Mouse (Mus musculus) MEL (cell line): Measurements from ENCODE around the gene Sp9. TPM values are rescaled to one million over a fixed set of nuclear protein-coding genes. Genes with fewer than 3 reads are reported as not detected.

Source experiments
- DNase-seq: peaks from one replicate; pipeline ENCODE4 v3.0.0; 2011; ENCODE audit warnings: low read depth, low spot score
- H3K27ac ChIP-seq: 2 replicates; pipeline ENCODE4 v1.5.1; 2012; ENCODE audit warnings: low read depth, mild to moderate bottlenecking, control low read depth, low read length, moderate library complexity; ENCODE audit not compliant: control insufficient read depth
- H3K27me3 ChIP-seq, 2 experiments: fragments of 150-350 bp in 1 of 2; sonication (generic) in 1 of 2; 2 replicates each; pipeline ENCODE4 v1.6.1; 2012; ENCODE audit warnings: low read length in 2 of 2, mild to moderate bottlenecking in 2 of 2, improper control_type of control experiment in 1 of 2, moderate library complexity in 1 of 2; ENCODE audit not compliant: insufficient read depth in 2 of 2, control insufficient read depth in 1 of 2
- H3K36me3 ChIP-seq, 2 experiments: 2 replicates each; pipeline ENCODE4 v1.6.1; 2012 to 2014; ENCODE audit warnings: low read length in 2 of 2, improper control_type of control experiment in 1 of 2, inconsistent platforms in 1 of 2, mild to moderate bottlenecking in 1 of 2; ENCODE audit not compliant: insufficient read depth in 2 of 2, control insufficient read depth in 1 of 2
- H3K4me1 ChIP-seq, 2 experiments: fragments of 150-350 bp in 1 of 2; sonication (generic) in 1 of 2; 2 replicates each; pipeline ENCODE4 v1.6.1; 2012; ENCODE audit warnings: low read length in 2 of 2, improper control_type of control experiment in 1 of 2, mild to moderate bottlenecking in 1 of 2; ENCODE audit not compliant: insufficient read depth in 2 of 2, control insufficient read depth in 1 of 2
- H3K4me3 ChIP-seq, 2 experiments: fragments of 150-350 bp in 1 of 2; sonication (generic) in 1 of 2; 2 replicates each; pipeline ENCODE4 v1.5.1; 2012; ENCODE audit warnings: low read depth in 2 of 2, low read length in 2 of 2, mild to moderate bottlenecking in 2 of 2, moderate library complexity in 2 of 2, control low read depth in 1 of 2, improper control_type of control experiment in 1 of 2; ENCODE audit not compliant: control insufficient read depth in 1 of 2, insufficient read depth in 1 of 2
- H3K79me2 ChIP-seq: 2 replicates; pipeline ENCODE4 v1.6.1; 2012; ENCODE audit warnings: mild to moderate bottlenecking, low read length, moderate library complexity; ENCODE audit not compliant: control insufficient read depth, poor library complexity, insufficient read depth
- H3K9ac ChIP-seq: 2 replicates; pipeline ENCODE4 v1.6.1; 2012; ENCODE audit warnings: low read depth, mild to moderate bottlenecking, control low read depth, low read length, moderate library complexity; ENCODE audit not compliant: control insufficient read depth, poor library complexity, severe bottlenecking
- H3K9me3 ChIP-seq: fragments of 150-350 bp; sonication (generic); replicated peaks from 2 replicates; pipeline ENCODE4 v1.6.1; 2012; ENCODE audit warnings: mild to moderate bottlenecking, low read length, improper control_type of control experiment, moderate library complexity; ENCODE audit not compliant: insufficient read depth
- BHLHE40 ChIP-seq: IDR thresholded peaks from 2 replicates; pipeline ENCODE4 v1.6.1; 2012; ENCODE audit warnings: low read depth, mild to moderate bottlenecking, inconsistent platforms, low read length, improper control_type of control experiment, borderline replicate concordance
- CTCF ChIP-seq, 3 experiments: IDR thresholded peaks in 2 of 3; conservative IDR thresholded peaks in 1 of 3; 2 replicates each; pipeline ENCODE4 v1.5.1; 2011 to 2012; ENCODE audit warnings: low read length in 3 of 3, low read depth in 2 of 3, mild to moderate bottlenecking in 2 of 3, improper control_type of control experiment in 1 of 3, inconsistent platforms in 1 of 3, mixed read lengths in 1 of 3, moderate library complexity in 1 of 3; ENCODE audit not compliant: control insufficient read depth in 1 of 3, insufficient read depth in 1 of 3, poor library complexity in 1 of 3, severe bottlenecking in 1 of 3
- ELF1 ChIP-seq: IDR thresholded peaks from 2 replicates; pipeline ENCODE4 v1.6.1; 2014; ENCODE audit warnings: low read depth, mild to moderate bottlenecking, inconsistent platforms, low read length, improper control_type of control experiment, moderate library complexity
- ETS1 ChIP-seq: IDR thresholded peaks from 2 replicates; pipeline ENCODE4 v1.6.1; 2012; ENCODE audit warnings: low read depth, mild to moderate bottlenecking, inconsistent platforms, low read length, improper control_type of control experiment, moderate library complexity
- GATA1 ChIP-seq: IDR thresholded peaks from 2 replicates; pipeline ENCODE4 v1.6.1; 2011; ENCODE audit warnings: low read depth, low read length, improper control_type of control experiment
- HCFC1 ChIP-seq: IDR thresholded peaks from 2 replicates; pipeline ENCODE4 v1.6.1; 2012; ENCODE audit warnings: low read depth, mild to moderate bottlenecking, inconsistent platforms, low read length, improper control_type of control experiment, moderate library complexity
- JUND ChIP-seq: IDR thresholded peaks from 2 replicates; pipeline ENCODE4 v1.6.1; 2011; ENCODE audit warnings: low read depth, mild to moderate bottlenecking, improper control_type of control experiment, low read length
- KAT2A ChIP-seq: conservative IDR thresholded peaks from 2 replicates; pipeline ENCODE4 v1.6.1; 2012; ENCODE audit warnings: low read depth, low read length, improper control_type of control experiment, inconsistent platforms
- MAFK ChIP-seq: IDR thresholded peaks from 2 replicates; pipeline ENCODE4 v1.6.1; 2011; ENCODE audit warnings: low read depth, mild to moderate bottlenecking, low read length, improper control_type of control experiment, borderline replicate concordance
- MXI1 ChIP-seq: IDR thresholded peaks from 2 replicates; pipeline ENCODE4 v1.6.1; 2011; ENCODE audit warnings: mild to moderate bottlenecking, low read depth, low read length, improper control_type of control experiment
- MYB ChIP-seq: IDR thresholded peaks from 2 replicates; pipeline ENCODE4 v1.6.1; 2011; ENCODE audit warnings: mild to moderate bottlenecking, low read depth, low read length, improper control_type of control experiment
- NELFE ChIP-seq: IDR thresholded peaks from 2 replicates; pipeline ENCODE4 v1.6.1; 2011; ENCODE audit warnings: low read depth, low read length, improper control_type of control experiment
- POLR2AphosphoS5 ChIP-seq: IDR thresholded peaks from 2 replicates; pipeline ENCODE4 v1.6.1; 2012; ENCODE audit warnings: low read depth, borderline replicate concordance, mild to moderate bottlenecking, inconsistent platforms, low read length, moderate library complexity, mixed read lengths
- RAD21 ChIP-seq: IDR thresholded peaks from 2 replicates; pipeline ENCODE4 v1.6.1; 2011; ENCODE audit warnings: mild to moderate bottlenecking, low read depth, low read length, improper control_type of control experiment
- RCOR1 ChIP-seq: IDR thresholded peaks from 2 replicates; pipeline ENCODE4 v1.6.1; 2012; ENCODE audit warnings: low read depth, mild to moderate bottlenecking, inconsistent platforms, low read length, improper control_type of control experiment
- SIN3A ChIP-seq: IDR thresholded peaks from 2 replicates; pipeline ENCODE4 v1.6.1; 2012; ENCODE audit warnings: low read length, improper control_type of control experiment, inconsistent platforms
- SMC3 ChIP-seq: IDR thresholded peaks from 2 replicates; pipeline ENCODE4 v1.6.1; 2011; ENCODE audit warnings: low read depth, low read length, improper control_type of control experiment
- TAL1 ChIP-seq: IDR thresholded peaks from 2 replicates; pipeline ENCODE4 v1.6.1; 2012; ENCODE audit warnings: mild to moderate bottlenecking, inconsistent platforms, low read length, moderate library complexity, mixed read lengths
- USF1 ChIP-seq: IDR thresholded peaks from 2 replicates; pipeline ENCODE4 v1.6.1; 2014; ENCODE audit warnings: low read depth, mild to moderate bottlenecking, inconsistent platforms, low read length, improper control_type of control experiment, moderate library complexity
- ZC3H11A ChIP-seq: IDR thresholded peaks from 2 replicates; pipeline ENCODE4 v1.6.1; 2012; ENCODE audit warnings: low read depth, mild to moderate bottlenecking, inconsistent platforms, low read length, improper control_type of control experiment
- ZKSCAN1 ChIP-seq: IDR thresholded peaks from 2 replicates; pipeline ENCODE4 v1.6.1; 2012; ENCODE audit warnings: low read depth, mild to moderate bottlenecking, inconsistent platforms, low read length, improper control_type of control experiment, moderate library complexity
- ZNF384 ChIP-seq: IDR thresholded peaks from 2 replicates; pipeline ENCODE4 v1.6.1; 2012; ENCODE audit warnings: low read depth, mild to moderate bottlenecking, inconsistent platforms, low read length, improper control_type of control experiment
- polyA plus RNA-seq, 2 experiments: library from polyadenylated mRNA; stranded (reverse) in 1 of 2; unstranded in 1 of 2; fragments of >175 nt in 1 of 2; fragments of >200 nt in 1 of 2; gene quantifications; 2 replicates each; pipeline versions ENCODE4 v1.2.1 to v1.2.4; 2012; ENCODE audit warnings: low replicate concordance in 2 of 2, low read depth in 1 of 2; ENCODE audit not compliant: insufficient read length in 2 of 2, insufficient read depth in 1 of 2, missing spikeins in 1 of 2
- total RNA-seq: library from RNA; depleted of rRNA; stranded (reverse); fragments of 300-350 nt; gene quantifications from 2 replicates; pipeline ENCODE4 v1.2.3, GENCODE M21; 2012; rRNA removed

Gene Sp9
- total RNA-seq (0.39 TPM in 1 of 2 replicates, not detected in the other), polyA plus RNA-seq (under 1 TPM in 1 of 2 experiments, not detected in 1; 0.03 TPM)

GRCm38 (mm10) chr2:73271459-73272161 lies at the start of gene Sp9:
Sp9 (plus strand) TSS chr2:73271925.
- no peaks in the 10 kb centered on the region for H3K79me2 ChIP-seq
- no peak within 1 kb of the TSS for H3K4me3 ChIP-seq
- no peaks in the 10 kb centered on the region for H3K4me1 ChIP-seq
- no peak for DNase-seq
- H3K27ac ChIP-seq: no peak within 1 kb of the TSS
- no peak for TF ChIP-seq ZC3H11A
- TF ChIP-seq NELFE: no peak
- no peak for TF ChIP-seq RCOR1
- TF ChIP-seq GATA1: no peak
- no peak for TF ChIP-seq JUND
- H3K9ac ChIP-seq: no peak within 1 kb of the TSS
- H3K36me3 ChIP-seq: no peaks in the 10 kb centered on the region
- H3K27me3 ChIP-seq: no peaks in the 10 kb centered on the region
- H3K9me3 ChIP-seq: no peaks in the 10 kb centered on the region

- Histone ChIP-seq H3K27me3 (no peaks in the 10 kb centered on the region), H3K4me1 (no peaks in the 10 kb centered on the region), H3K79me2 (no peaks in the 10 kb centered on the region), H3K9ac (no peak overlapping the region), H3K9me3 (no peaks in the 10 kb centered on the region), H3K4me3 (no peak overlapping the region), H3K36me3 (no peaks in the 10 kb centered on the region), H3K27ac (no peak overlapping the region)
- TF ChIP-seq NELFE (no peak), ZNF384 (no peak), RAD21 (no peak)
- no peak for DNase-seq
These were observed 40.6 kb upstream of the Sp9 start for GRCm38 (mm10) chr2:73231081-73231480.

GRCm38 (mm10) chr2:73241299-73241698 lies 30.4 kb upstream of the Sp9 start:
- Histone ChIP-seq H3K9ac (no peak overlapping the region), H3K36me3 (no peaks in the 10 kb centered on the region), H3K27ac (no peak overlapping the region), H3K79me2 (no peaks in the 10 kb centered on the region), H3K4me3 (no peak overlapping the region), H3K9me3 (no peaks in the 10 kb centered on the region), H3K4me1 (no peaks in the 10 kb centered on the region), H3K27me3 (no peaks in the 10 kb centered on the region; a peak in 1 of 4 replicates)
- no peak for TF ChIP-seq KAT2A
- TF ChIP-seq JUND: no peak
- no peak for TF ChIP-seq BHLHE40
- TF ChIP-seq POLR2AphosphoS5: no peak
- no peak for TF ChIP-seq CTCF (IDR thresholded peaks at IDR 0.05 in 2 of 3, conservative IDR thresholded peaks at IDR 0.05 in 1 of 3; ENCODE audit: control insufficient read depth in 1 of 3, insufficient read depth in 1 of 3, low read depth in 2 of 3, low read length in 3 of 3, poor library complexity in 1 of 3, severe bottlenecking in 1 of 3)
- TF ChIP-seq HCFC1: no peak
- TF ChIP-seq ETS1: no peak
- TF ChIP-seq MYB: no peak
- TF ChIP-seq RAD21: no peak
- no peak for TF ChIP-seq ELF1
- no peak for TF ChIP-seq USF1
- TF ChIP-seq MAFK: no peak
- no peak for TF ChIP-seq ZKSCAN1
- TF ChIP-seq MXI1: no peak
- TF ChIP-seq SMC3: no peak
- no peak for TF ChIP-seq SIN3A
- TF ChIP-seq TAL1: no peak
- DNase-seq: no peak
